Mouse (Mus musculus) heart, postnatal 36 days (tissue): ENCODE data around the gene Actrt2. TPM values are rescaled to one million over a fixed set of nuclear protein-coding genes. Genes with fewer than 3 reads are reported as not detected.

ENCODE experiments used
- DNase-seq, 2 experiments: peaks; one replicate each; pipeline ENCODE4 v3.0.0; 2021 to 2022
- intact Hi-C: fragments of 180-260 bp; cut with DNase I; formaldehyde crosslinking; loops from one replicate; pipeline ENCODE4 v1.15.1; 2025
- total RNA-seq, 2 experiments: library from RNA; stranded (reverse); gene quantifications; 2 replicates each; pipeline ENCODE4 v1.2.3; 2021

The Actrt2 gene
- total RNA-seq, 2 experiments from 2014 or later, result not detected

GRCm38 (mm10) chr4:154693348-154694015, 25.8 kb upstream of the Actrt2 start:
- no peak for DNase-seq

GRCm38 (mm10) chr4:154683068-154683752, 15.5 kb upstream of the Actrt2 start:
- DNase-seq, result no peak
- intact Hi-C loops, result no loop called here

More at GRCm38 (mm10) chr4:154693348-154694015, 25.8 kb upstream of the Actrt2 start:
- intact Hi-C loops, result no loop called here

- no peak for DNase-seq
- intact Hi-C loops, result no loop called here
Measured at GRCm38 (mm10) chr4:154682311-154682710, 14.6 kb upstream of the Actrt2 start.

- intact Hi-C loops, result no loop called here
- no peak for DNase-seq
Measured at GRCm38 (mm10) chr4:154675441-154676000, 7.9 kb upstream of the Actrt2 start.

GRCm38 (mm10) chr4:154674966-154675365, 7.3 kb upstream of the Actrt2 start:
- no peak for DNase-seq
- intact Hi-C loops, result loop anchor here (1.0 kb wide), 2 partner anchors 226 to 347 kb away; no protein-coding TSS in a partner anchor

- intact Hi-C loops, result loop anchor here (1.0 kb wide), 2 partner anchors 225 to 346 kb away; no protein-coding TSS in a partner anchor
- peak; percentile 56 to 72 for DNase-seq
Measured at GRCm38 (mm10) chr4:154674541-154674940, 6.9 kb upstream of the Actrt2 start.

- intact Hi-C loops, result loop anchor here (1.0 kb wide), 2 partner anchors 225 to 346 kb away; no protein-coding TSS in a partner anchor
- no peak for DNase-seq
Measured at GRCm38 (mm10) chr4:154673986-154674385, 6.3 kb upstream of the Actrt2 start.

GRCm38 (mm10) chr4:154672027-154672426, 4.4 kb upstream of the Actrt2 start:
- intact Hi-C loops, result no loop called here
- DNase-seq, result no peak

GRCm38 (mm10) chr4:154671232-154671912, 3.7 kb upstream of the Actrt2 start:
- DNase-seq, result no peak
- intact Hi-C loops, result no loop called here

GRCm38 (mm10) chr4:154662681-154663215, 4.9 kb downstream of the Actrt2 start:
- DNase-seq, result no peak
- intact Hi-C loops, result no loop called here

- intact Hi-C loops, result no loop called here
- no peak for DNase-seq
Measured at GRCm38 (mm10) chr4:154661256-154661655, 6.4 kb downstream of the Actrt2 start.

GRCm38 (mm10) chr4:154660025-154660424, 7.6 kb downstream of the Actrt2 start:
- intact Hi-C loops, result no loop called here
- DNase-seq, result no peak

- intact Hi-C loops, result no loop called here
- peak; percentile 34 to 41 for DNase-seq
Measured at GRCm38 (mm10) chr4:154655134-154655910, 12.3 kb downstream of the Actrt2 start.

- no peak for DNase-seq
Measured at GRCm38 (mm10) chr4:154652494-154652893, 15.2 kb downstream of the Actrt2 start.

GRCm38 (mm10) chr4:154649083-154649747, 18.5 kb downstream of the Actrt2 start:
- DNase-seq, result peak; percentile 53 to 72
- intact Hi-C loops, result no loop called here

More at GRCm38 (mm10) chr4:154652494-154652893, 15.2 kb downstream of the Actrt2 start:
- intact Hi-C loops, result no loop called here

GRCm38 (mm10) chr4:154642496-154642895, 25.2 kb downstream of the Actrt2 start:
- intact Hi-C loops, result no loop called here
- no peak for DNase-seq

- no peak for DNase-seq
- intact Hi-C loops, result no loop called here
Measured at GRCm38 (mm10) chr4:154641296-154642110, 26.2 kb downstream of the Actrt2 start.
